Mouse (Mus musculus) v-Abl transformed pro-B cells (cell line): Measurements from ENCODE around the gene Tmem175.

Source experiments
- in situ Hi-C, 2 experiments: fragments of 400-800 bp; cut with MboI; formaldehyde crosslinking; loops; one replicate each; pipeline ENCODE4 v1.15.1; 2025; ENCODE audit not compliant: unreplicated experiment in 2 of 2

Tmem175 gene

DNA sequence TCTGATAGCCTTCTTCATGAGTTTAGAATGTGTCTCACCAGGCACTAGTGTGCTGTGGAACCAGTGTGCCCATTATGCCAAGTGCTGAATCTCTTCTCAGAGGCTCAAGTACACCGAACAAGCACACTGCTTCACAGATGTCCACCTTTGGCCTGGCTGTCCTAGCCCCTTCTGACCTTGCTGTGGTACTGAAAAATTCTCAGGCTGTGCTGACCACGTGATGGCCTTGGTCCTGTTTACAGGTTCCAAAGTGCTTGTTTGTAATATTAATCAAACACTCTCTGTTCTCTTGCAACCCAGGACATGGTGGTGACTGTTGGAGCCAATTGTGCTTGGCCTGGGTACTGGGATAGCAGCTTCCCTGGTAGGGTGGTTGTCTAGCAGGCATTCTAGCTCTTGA lies 45.1 kb downstream of the Tmem175 start:
- in situ Hi-C loops = loop anchor here in 1 of 2 experiments (5.0 to 25.0 kb wide), 2 partner anchors 53 to 637 kb away; no protein-coding TSS in a partner anchor

DNA sequence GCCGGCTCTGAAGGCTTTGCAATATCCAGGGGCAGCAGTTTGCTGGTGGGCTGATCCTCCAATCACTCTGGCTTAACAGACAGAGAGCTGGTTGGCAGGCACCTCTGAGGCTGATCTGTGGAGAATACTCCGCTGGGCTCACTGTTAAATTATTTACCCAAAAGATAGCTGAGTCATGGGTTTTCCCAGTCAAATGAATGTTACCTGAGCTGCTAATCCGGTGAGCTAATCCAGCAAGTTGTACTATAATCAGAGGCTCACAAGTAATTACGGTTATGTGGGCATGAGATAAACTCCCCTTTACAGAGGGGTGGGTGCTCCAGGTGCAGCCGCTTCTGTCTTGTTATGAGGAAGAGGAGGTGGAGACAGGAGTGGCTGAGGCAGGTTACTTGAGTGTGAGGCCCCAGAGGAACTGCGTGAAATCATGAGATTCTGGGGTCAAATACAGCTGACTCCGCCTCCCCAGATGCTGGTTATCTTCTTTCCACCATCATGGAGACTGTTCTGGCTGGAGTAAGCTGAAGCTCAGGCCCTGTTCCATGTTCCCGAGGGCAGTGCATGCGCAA lies 45.8 kb downstream of the Tmem175 start, which contains the start of gene Slc26a1:
Slc26a1 (minus strand) TSS at position 319 of the 566 bp plus-strand sequence.
- in situ Hi-C loops = no loop called here

DNA sequence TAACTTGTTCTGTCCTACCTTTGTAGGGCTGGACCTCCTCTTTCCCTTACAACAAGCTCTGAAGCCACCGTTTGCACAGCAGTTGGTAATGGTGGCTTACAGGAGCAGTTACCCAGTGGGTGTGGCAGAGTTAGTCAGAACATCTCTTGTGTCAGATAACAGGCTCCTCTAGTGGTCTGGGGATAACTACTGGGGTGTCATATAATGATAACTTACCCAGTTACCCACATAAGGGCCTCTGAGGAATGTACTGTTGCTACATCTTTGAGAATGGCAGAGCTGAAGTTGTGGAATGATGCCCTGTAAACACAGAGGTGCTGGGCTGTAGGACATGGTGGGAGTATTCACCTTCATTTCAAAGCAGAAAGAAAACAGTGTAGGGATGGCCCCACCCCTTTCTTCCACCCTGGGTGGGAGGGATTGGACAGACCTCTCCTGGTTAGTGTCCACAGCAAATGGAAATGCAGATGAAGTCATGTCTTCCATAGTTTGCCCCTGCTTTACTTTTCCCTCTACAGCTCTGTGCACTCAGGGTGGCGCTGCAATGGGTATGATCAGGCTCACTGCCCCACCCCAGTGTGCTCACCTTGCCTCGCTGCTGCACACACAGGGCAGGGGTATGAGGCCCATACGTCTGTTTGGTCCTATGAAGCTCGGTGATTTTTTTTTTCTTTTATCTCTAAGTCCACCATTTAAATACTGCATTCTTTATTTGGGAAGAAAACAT lies 47.4 kb downstream of the Tmem175 start:
- in situ Hi-C loops = no loop called here

DNA sequence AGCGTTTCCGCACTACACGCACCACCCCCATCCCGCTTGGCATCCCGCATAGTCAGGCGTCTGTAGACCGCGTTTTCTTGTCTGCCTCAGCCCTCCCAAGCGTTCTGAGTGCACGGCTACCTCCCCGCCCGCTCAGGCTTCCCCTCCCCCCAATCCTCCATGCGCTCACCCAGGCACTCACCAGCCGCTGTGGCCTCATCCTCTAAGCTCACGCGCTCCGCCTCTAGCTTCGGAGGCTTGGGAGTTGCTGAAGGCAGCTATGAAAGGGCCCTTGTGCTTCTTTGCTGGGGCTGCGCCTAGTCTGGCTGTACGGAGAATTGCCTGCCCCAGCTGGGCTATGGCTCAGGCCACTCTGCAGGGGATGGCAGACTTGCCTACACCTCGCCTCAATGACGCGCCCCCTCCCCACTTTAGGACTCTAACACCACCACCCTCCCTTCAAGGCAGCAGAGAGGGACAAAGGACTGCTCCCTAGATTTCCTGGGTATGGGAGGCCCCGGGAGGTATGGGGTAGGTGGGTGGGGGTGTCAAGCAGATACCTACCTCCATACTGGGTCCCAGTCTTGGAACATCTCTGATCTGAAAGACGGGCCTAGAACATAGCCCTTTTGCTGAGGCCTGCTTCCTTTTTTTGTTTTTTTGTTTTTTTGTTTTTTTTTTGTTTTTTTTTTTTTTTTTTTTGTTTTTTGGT lies 48.2 kb downstream of the Tmem175 start:
- in situ Hi-C loops = no loop called here

DNA sequence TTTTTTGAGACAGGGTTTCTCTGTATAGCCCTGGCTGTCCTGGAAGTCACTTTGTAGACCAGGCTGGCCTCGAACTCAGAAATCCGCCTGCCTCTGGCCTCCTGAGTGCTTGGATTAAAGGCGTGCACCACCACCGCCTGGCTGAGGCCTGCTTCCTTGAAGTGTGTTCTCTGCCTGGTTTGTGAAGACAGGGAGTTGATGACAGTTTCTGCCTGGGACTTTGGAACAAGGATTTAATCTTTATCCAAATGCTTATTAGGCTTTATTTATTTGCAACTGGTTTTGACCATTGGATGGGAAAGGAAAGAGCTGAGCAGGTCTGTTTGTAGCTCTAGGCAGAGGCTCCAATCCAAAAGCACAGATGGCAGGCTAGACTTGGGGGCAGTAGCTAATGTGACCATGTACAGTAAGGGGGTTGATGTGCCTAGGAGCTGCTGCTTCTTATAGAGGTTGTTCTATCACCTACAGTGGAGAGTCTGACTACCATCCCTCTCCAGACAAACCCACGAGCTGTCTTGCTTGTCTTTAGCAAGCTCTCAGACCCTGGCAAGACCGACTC lies 48.8 kb downstream of the Tmem175 start:
- in situ Hi-C loops = no loop called here

DNA sequence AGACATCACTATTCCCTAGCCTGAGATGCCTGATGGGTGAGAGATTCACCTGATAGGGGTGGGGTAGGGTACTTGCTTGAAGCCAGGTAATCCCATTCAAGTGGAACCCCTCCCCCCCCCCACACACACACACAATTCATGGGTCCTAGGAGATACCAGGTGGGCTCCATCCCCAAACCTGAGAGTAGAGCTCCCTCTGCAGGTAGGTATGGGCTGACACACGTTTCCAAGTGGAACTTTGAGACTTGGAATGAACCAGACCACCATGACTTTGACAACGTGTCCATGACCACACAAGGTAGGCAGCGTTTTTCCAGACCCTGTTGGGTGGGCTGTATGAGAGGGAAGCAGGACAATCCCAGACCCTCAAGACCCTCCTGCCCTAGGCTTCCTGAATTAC lies 50.3 kb downstream of the Tmem175 start:
- in situ Hi-C loops = no loop called here

DNA sequence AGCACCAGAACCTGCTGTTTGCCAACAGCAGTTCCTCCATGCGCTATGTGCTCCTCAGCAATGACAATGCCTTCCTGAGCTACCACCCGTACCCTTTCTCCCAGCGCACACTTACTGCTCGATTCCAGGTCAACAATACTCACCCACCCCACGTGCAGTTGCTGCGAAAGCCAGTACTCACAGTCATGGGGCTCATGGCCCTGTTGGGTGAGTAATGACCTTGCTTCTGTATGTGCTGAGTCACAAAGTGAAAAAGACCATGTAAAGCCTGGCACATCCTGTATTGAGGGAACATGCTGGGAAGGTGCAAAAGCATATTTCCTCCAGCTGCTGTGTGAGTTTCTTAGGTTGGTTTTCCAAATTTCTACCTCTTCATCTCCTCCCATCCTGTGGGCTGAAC lies 51.3 kb downstream of the Tmem175 start:
- in situ Hi-C loops = no loop called here

DNA sequence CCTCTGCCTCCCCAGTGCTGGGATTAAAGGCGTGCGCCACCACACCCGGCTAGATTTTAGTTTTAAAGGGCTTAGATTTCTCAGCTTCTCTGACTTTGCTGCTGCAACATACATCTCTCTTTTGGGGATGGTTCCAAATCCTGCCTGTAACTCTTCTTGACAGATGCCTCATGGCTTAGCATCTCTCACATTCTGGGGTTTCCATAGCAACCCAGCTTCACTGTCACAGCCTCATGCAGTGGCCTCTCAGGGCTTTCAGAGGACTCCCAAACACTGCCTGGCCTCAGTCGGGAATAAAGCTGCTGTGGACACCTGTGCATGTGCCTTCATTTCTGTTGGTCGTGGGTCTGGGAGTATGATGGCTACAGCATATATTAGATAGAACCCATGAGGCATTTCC lies 59.5 kb downstream of the Tmem175 start:
- in situ Hi-C loops = no loop called here

DNA sequence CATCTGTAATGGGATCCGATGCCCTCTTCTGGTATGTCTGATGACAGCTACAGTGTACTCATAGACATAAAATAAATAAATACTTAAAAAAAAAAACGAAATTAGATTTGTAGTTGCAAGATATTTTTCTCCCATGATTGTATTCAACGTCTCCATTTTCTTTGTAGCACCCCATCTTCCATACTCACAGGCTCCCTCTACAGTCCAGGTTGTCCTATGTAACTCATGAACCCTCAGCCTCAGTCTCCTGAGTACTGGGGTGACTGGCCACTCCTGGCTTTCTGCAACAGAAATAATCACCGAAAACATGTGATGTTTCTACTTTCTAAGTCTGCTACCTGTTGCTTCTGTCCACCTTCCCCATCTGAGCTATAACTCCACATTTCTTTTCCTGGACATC lies 61.6 kb downstream of the Tmem175 start:
- in situ Hi-C loops = no loop called here

DNA sequence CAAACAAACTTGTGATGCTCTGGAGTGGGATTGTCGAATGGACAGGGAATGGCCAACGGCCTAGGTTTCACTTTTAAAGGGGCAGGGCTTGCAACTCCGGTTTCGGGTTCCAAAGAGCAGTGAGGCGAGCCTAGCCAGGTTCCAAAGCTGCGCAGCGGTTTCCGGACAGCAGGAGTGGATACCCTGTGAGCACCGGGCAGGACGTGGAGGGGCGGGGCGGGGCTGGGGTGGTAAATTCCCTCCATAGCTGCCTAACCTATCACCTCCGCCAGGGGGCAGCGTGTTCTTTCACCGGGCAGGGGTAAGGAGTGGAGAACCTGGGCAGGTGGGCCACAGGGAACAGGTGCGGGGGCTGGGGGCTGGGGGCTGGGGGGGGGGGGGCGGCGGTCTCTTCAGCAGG lies 62.7 kb downstream of the Tmem175 start, which contains the start of gene Fgfrl1:
Fgfrl1 (plus strand) TSS at position 112 of the 400 bp plus-strand sequence.
- in situ Hi-C loops = no loop called here

DNA sequence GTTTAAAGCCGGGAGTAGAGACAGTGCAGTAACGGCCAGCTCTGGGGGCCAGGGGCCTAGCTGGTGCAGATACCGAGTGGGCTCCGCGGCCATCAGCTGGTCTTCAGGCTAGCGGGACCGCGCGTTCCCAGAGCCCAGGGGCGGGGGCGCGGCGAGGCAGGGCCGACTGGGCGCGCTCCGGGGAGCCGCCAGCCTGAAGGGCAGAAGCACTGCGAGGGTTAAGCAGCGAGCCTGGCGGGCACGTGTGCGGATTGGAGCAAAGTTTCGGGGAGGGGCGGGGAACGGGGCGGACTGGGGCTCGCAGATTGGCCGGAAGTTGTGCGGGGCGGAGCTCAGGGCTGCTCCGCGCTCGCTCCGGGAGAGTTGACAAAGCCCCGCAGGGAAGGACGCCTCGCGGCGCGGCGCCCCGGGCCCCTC lies 64.3 kb downstream of the Tmem175 start:
- in situ Hi-C loops = no loop called here

DNA sequence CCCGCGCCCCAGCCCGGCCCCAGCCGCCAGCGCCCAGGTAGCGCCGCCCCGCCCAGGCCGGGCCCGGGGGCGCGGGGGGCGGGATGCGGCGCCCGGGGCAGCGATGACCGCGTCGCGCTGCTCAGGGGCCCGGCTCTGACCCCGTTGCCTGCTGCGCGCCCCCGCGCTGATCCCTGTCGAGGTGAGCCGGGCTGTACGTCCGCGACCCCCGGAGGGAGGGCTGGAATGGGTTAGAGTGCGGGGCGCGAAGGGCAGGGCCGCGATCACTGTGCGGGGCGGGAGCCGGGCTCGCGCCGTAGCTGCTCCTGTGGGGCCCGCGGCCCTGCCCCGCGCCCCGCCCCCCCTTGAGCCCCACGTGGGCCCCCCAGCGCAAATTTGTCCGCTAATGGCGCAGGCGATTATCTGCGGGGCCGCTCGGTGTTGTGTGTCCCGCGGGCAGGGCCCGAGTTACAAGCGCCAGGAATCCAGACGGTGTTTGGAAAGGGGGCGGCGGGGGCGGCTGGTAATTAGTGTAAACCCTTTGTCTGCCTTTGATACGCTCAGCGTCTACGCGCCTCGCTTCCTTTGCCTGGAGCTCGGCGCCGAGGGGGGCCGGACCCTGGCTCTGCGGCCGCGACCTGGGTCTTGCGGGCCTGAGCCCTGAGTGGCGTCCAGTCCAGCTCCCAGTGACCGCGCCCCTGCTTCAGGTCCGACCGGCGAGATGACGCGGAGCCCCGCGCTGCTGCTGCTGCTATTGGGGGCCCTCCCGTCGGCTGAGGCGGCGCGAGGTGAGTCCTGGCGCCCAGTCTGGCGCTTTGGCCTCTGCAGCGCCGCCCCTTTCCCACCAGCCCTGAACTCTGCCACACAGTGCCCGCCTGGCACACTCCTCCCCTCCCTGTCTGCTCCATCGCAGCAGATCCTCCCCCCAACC lies 65.0 kb downstream of the Tmem175 start:
- in situ Hi-C loops = no loop called here

DNA sequence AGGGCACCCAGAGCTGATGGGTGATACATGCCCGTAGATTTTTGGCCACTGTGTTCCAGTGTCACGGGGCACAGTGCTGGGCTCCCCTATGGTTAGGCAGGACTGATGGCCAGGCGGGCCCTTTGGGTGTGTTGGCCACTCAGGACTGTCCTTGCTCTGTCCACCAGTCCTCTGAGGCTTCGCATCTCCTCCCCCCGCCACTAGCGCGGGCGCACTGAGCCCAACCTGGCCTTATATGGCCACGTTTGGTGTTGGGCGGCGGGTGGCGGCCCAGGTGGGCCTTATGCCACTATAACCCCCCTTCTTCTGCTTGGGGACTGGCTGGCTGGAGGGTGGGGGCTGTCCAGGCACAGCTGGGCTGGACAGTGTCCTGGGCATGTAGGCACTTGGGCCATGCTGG lies 66.3 kb downstream of the Tmem175 start:
- in situ Hi-C loops = no loop called here

DNA sequence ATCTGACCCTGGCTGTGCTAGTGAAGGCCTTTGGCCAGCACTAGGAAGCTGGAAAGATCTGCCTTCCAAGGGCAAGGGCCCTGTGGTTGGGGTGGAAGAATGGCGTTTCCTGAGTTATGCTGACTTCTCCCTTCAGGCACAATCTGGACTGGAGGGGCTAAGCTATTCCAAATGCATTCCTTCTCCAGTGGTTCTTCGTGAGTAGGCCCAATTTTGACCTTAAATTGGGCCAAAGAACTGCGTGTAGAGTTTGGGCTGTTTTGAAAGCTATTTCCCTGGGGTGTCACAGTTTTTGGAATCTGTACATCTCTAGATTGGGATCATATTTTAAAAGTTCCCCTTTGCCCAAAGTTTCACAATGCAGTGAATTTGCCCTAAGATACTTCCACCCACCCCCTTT lies 67.0 kb downstream of the Tmem175 start:
- in situ Hi-C loops = no loop called here

DNA sequence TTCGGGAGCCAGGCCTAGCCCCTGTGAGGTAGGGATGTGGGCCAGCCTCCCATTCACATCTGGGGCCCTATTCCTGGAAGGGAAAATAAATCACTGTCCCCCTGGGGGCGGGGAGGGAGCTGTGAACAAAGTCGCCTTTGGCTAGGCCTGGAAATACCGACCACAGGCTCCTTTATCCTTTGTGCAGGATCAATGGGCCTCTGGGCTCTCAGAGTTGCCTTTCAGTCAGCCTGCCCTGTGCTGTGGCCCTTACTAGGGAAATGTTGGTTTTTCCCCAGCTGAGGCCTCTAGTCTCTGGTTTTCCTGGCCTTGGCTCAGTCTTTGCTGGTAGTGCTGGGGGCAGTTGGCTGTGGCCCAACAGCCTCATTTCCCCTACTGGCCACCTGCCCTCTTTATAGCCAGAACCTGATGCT lies 67.8 kb downstream of the Tmem175 start:
- in situ Hi-C loops = no loop called here
